ENCODE assay signal across 14 mouse cellular contexts in the genomic region with DNA sequence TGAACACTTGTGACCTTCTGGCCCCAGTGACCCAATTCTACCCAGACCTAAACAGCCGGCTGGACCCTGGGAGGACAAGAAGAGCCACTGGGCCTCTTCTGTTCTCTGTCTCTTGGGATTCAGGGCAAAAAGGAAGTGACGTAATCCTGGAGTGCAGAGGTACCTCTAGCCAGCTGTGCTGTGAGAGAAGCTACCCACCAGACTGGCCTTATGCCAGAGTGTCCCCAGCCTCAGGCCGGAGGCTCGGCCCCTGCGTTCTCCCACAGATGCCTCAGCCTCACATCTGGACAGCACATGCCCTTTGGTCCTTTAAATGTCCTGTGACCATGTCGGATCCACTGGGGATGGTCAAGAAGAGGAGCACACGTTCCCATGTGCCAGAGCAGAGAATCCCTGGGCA.
"Had no signal": no experiment of that assay in that cellular context is flagged by ENCODE, and none has a peak within 500 bp of the region (broad histone marks: within the 10 kb centered on the region; RNA-seq: fewer than 3 reads in every experiment).

No protein-coding gene starts in this region.

- H3K4me2 ChIP-seq: kidney, embryonic 15.5 days; liver, embryonic 13.5 days; midbrain, embryonic 12.5 days had no signal

- ATAC-seq: intestine, embryonic 16.5 days; liver, postnatal 0 days; midbrain, embryonic 16.5 days had no signal

- H3K27me3 ChIP-seq: kidney, embryonic 15.5 days; liver, embryonic 13.5 days; midbrain, embryonic 12.5 days had no signal

- DNase-seq: kidney, adult 2 months; kidney, postnatal 14 days; left cerebral cortex, postnatal 4 days; liver; liver, embryonic 13.5 days; liver, postnatal 0 days; lung, postnatal 10 days; right cerebral cortex, postnatal 14 days had no signal

- H3K9me3 ChIP-seq: kidney, embryonic 15.5 days; liver, embryonic 13.5 days; megakaryocyte, embryonic 14.5 days; midbrain, embryonic 12.5 days had no signal

- H3K27ac ChIP-seq: kidney, embryonic 15.5 days; liver, embryonic 13.5 days; macrophage; midbrain, embryonic 12.5 days had no signal

- H3K4me3 ChIP-seq: kidney, embryonic 15.5 days; liver, embryonic 13.5 days; megakaryocyte, embryonic 14.5 days; midbrain, embryonic 12.5 days had no signal

- H3K36me3 ChIP-seq: liver, embryonic 13.5 days; midbrain, embryonic 12.5 days had no signal

- H3K4me1 ChIP-seq: megakaryocyte, embryonic 14.5 days had no signal

- H3K9ac ChIP-seq: kidney, embryonic 15.5 days; liver, embryonic 13.5 days; liver, postnatal 0 days; midbrain, embryonic 12.5 days had no signal
